Mouse (Mus musculus): ENCODE results near the gene Prss53. TPM values are rescaled to one million over a fixed set of nuclear protein-coding genes. Genes with fewer than 3 reads are reported as not detected.

Gene Prss53
- polyA plus RNA-seq, 1 experiment from 2014 or later = 1.5 TPM

GRCm38 (mm10) chr7:127927726-127928125 lies 37.0 kb upstream of the Prss53 start:
- Histone ChIP-seq H3K4me1 (peaks cover 25% of the 10 kb centered on the region), H3K27me3 (replicated peaks) (peaks cover 29% of the 10 kb centered on the region), H3K36me3 (peaks cover 40% of the 10 kb centered on the region), H3K27ac (replicated peaks) (no peak overlapping the region), H3K9me3 (no peaks in the 10 kb centered on the region), H3K4me2 (no peak overlapping the region), H3K9ac (no peak overlapping the region), H3K4me3 (no peak overlapping the region)
- 84% methylated on average over 11 of the region's 11 CpGs for WGBS
- ATAC-seq (ENCODE audit: extremely low read depth, insufficient number of reproducible peaks, low FRiP score, low TSS enrichment) = no peak

GRCm38 (mm10) chr7:127926846-127927245 lies 36.1 kb upstream of the Prss53 start:
- Histone ChIP-seq H3K4me2 (no peak overlapping the region), H3K36me3 (peaks cover 49% of the 10 kb centered on the region), H3K9me3 (no peaks in the 10 kb centered on the region), H3K27ac (replicated peaks) (no peak overlapping the region), H3K27me3 (replicated peaks) (peaks cover 29% of the 10 kb centered on the region), H3K4me1 (peaks cover 21% of the 10 kb centered on the region), H3K9ac (no peak overlapping the region), H3K4me3 (no peak overlapping the region)
- 81% methylated on average over 11 of the region's 11 CpGs for WGBS
- no peak for ATAC-seq (ENCODE audit: extremely low read depth, insufficient number of reproducible peaks, low FRiP score, low TSS enrichment)

GRCm38 (mm10) chr7:127926066-127926465 lies 35.3 kb upstream of the Prss53 start:
- Histone ChIP-seq H3K4me3 (no peak overlapping the region), H3K36me3 (peaks cover 55% of the 10 kb centered on the region), H3K27me3 (replicated peaks) (peaks cover 29% of the 10 kb centered on the region), H3K27ac (replicated peaks) (no peak overlapping the region), H3K9me3 (no peaks in the 10 kb centered on the region), H3K4me1 (peaks cover 14% of the 10 kb centered on the region), H3K4me2 (no peak overlapping the region), H3K9ac (no peak overlapping the region)
- ATAC-seq (ENCODE audit: extremely low read depth, insufficient number of reproducible peaks, low FRiP score, low TSS enrichment) = no peak
- WGBS = 86% methylated on average over 8 of the region's 8 CpGs

- no peak for ATAC-seq (ENCODE audit: extremely low read depth, insufficient number of reproducible peaks, low FRiP score, low TSS enrichment)
- H3K9me3 ChIP-seq = no peaks in the 10 kb centered on the region
- H3K27ac ChIP-seq (replicated peaks) = no peak overlapping the region
- H3K4me2 ChIP-seq = no peak overlapping the region
- H3K9ac ChIP-seq = no peak overlapping the region
- no peak overlapping the region for H3K4me3 ChIP-seq
- H3K36me3 ChIP-seq = peaks cover 62% of the 10 kb centered on the region
- peaks cover 24% of the 10 kb centered on the region for H3K27me3 ChIP-seq (replicated peaks)
- H3K4me1 ChIP-seq = peaks cover 14% of the 10 kb centered on the region
- WGBS = 76% methylated on average over 5 of the region's 5 CpGs
Measured at GRCm38 (mm10) chr7:127925252-127925651, 34.5 kb upstream of the Prss53 start.

- peaks cover 65% of the 10 kb centered on the region for H3K36me3 ChIP-seq
- no peaks in the 10 kb centered on the region for H3K9me3 ChIP-seq
- H3K4me1 ChIP-seq = peaks cover 3% of the 10 kb centered on the region
- no peak for ATAC-seq (ENCODE audit: extremely low read depth, insufficient number of reproducible peaks, low FRiP score, low TSS enrichment)
- 82% methylated on average over 5 of the region's 5 CpGs for WGBS
- no peak overlapping the region for H3K9ac ChIP-seq
- H3K4me2 ChIP-seq = no peak overlapping the region
- H3K27me3 ChIP-seq (replicated peaks) = peaks cover 9% of the 10 kb centered on the region
- H3K4me3 ChIP-seq = no peak overlapping the region
- H3K27ac ChIP-seq (replicated peaks) = no peak overlapping the region
Measured at GRCm38 (mm10) chr7:127923714-127924113, 32.9 kb upstream of the Prss53 start.

- 72% methylated on average over 6 of the region's 6 CpGs for WGBS
- H3K4me2 ChIP-seq = no peak overlapping the region
- no peaks in the 10 kb centered on the region; the same call in 1 of the 2 replicates for H3K27me3 ChIP-seq (replicated peaks)
- no peak overlapping the region for H3K9ac ChIP-seq
- H3K27ac ChIP-seq (replicated peaks) = no peak overlapping the region
- no peak for ATAC-seq (ENCODE audit: extremely low read depth, insufficient number of reproducible peaks, low FRiP score, low TSS enrichment)
- H3K9me3 ChIP-seq = no peaks in the 10 kb centered on the region
- no peak overlapping the region for H3K4me3 ChIP-seq
- H3K36me3 ChIP-seq = peaks cover 73% of the 10 kb centered on the region
- H3K4me1 ChIP-seq = no peaks in the 10 kb centered on the region
Measured at GRCm38 (mm10) chr7:127922451-127923275, 31.9 kb upstream of the Prss53 start.

- no peaks in the 10 kb centered on the region; the same call in 1 of the 2 replicates for H3K27me3 ChIP-seq (replicated peaks)
- 64% methylated on average over 8 of the region's 8 CpGs for WGBS
- no peaks in the 10 kb centered on the region for H3K9me3 ChIP-seq
- no peak for ATAC-seq (ENCODE audit: extremely low read depth, insufficient number of reproducible peaks, low FRiP score, low TSS enrichment)
- no peak overlapping the region for H3K27ac ChIP-seq (replicated peaks)
- H3K9ac ChIP-seq = no peak overlapping the region
- H3K4me2 ChIP-seq = no peak overlapping the region
- H3K4me3 ChIP-seq = no peak overlapping the region
- H3K36me3 ChIP-seq = peaks cover 80% of the 10 kb centered on the region
- H3K4me1 ChIP-seq = no peaks in the 10 kb centered on the region
Measured at GRCm38 (mm10) chr7:127921516-127921915, 30.7 kb upstream of the Prss53 start.

GRCm38 (mm10) chr7:127919290-127919689 lies 28.5 kb upstream of the Prss53 start:
- peaks cover 77% of the 10 kb centered on the region for H3K36me3 ChIP-seq
- no peak for ATAC-seq (ENCODE audit: extremely low read depth, insufficient number of reproducible peaks, low FRiP score, low TSS enrichment)
- H3K4me1 ChIP-seq = no peaks in the 10 kb centered on the region

GRCm38 (mm10) chr7:127918203-127918602 lies 27.4 kb upstream of the Prss53 start:
- Histone ChIP-seq H3K4me3 (no peak overlapping the region), H3K27me3 (replicated peaks) (no peaks in the 10 kb centered on the region), H3K4me2 (no peak overlapping the region), H3K9me3 (no peaks in the 10 kb centered on the region), H3K27ac (replicated peaks) (no peak overlapping the region), H3K9ac (no peak overlapping the region), H3K4me1 (peaks cover 3% of the 10 kb centered on the region), H3K36me3 (peaks cover 69% of the 10 kb centered on the region)
- WGBS = 53% methylated on average over 3 of the region's 3 CpGs
- ATAC-seq (ENCODE audit: extremely low read depth, insufficient number of reproducible peaks, low FRiP score, low TSS enrichment) = no peak

More at GRCm38 (mm10) chr7:127919290-127919689, 28.5 kb upstream of the Prss53 start:
- Histone ChIP-seq H3K9me3 (no peaks in the 10 kb centered on the region), H3K27ac (replicated peaks) (no peak overlapping the region), H3K4me3 (no peak overlapping the region), H3K27me3 (replicated peaks) (no peaks in the 10 kb centered on the region), H3K4me2 (no peak overlapping the region), H3K9ac (no peak overlapping the region)
- WGBS = 70% methylated on average over 7 of the region's 7 CpGs

GRCm38 (mm10) chr7:127915293-127915692 lies 24.5 kb upstream of the Prss53 start:
- Histone ChIP-seq H3K4me1 (peaks cover 14% of the 10 kb centered on the region), H3K27ac (replicated peaks) (no peak overlapping the region), H3K36me3 (peaks cover 42% of the 10 kb centered on the region), H3K9me3 (no peaks in the 10 kb centered on the region), H3K9ac (no peak overlapping the region), H3K27me3 (replicated peaks) (no peaks in the 10 kb centered on the region), H3K4me2 (no peak overlapping the region), H3K4me3 (no peak overlapping the region)
- no peak for ATAC-seq (ENCODE audit: extremely low read depth, insufficient number of reproducible peaks, low FRiP score, low TSS enrichment)
- WGBS = 90% methylated on average over 12 of the region's 12 CpGs

GRCm38 (mm10) chr7:127912938-127913337 lies 22.2 kb upstream of the Prss53 start:
- Histone ChIP-seq H3K27ac (replicated peaks) (0 out of 2 replicates have a peak overlapping the region, but pooled peaks have one; percentile 87), H3K4me2 (peak overlapping the region; percentile 78), H3K9me3 (no peaks in the 10 kb centered on the region), H3K9ac (peak overlapping the region; percentile 89), H3K4me3 (peak overlapping the region; percentile 88), H3K4me1 (peaks cover 14% of the 10 kb centered on the region), H3K36me3 (peaks cover 56% of the 10 kb centered on the region), H3K27me3 (replicated peaks) (no peaks in the 10 kb centered on the region)
- no peak for ATAC-seq (ENCODE audit: extremely low read depth, insufficient number of reproducible peaks, low FRiP score, low TSS enrichment)
- WGBS = 8% methylated on average over 4 of the region's 4 CpGs
